Mouse (Mus musculus) liver, embryonic 14.5 days (tissue): ENCODE data around the gene Kcnj11.

ENCODE experiments used
- CTCF ChIP-seq: IDR thresholded peaks from 2 replicates; pipeline ENCODE4 v1.5.1; 2016; ENCODE audit warnings: antibody characterized with exemption, low read depth, control low read depth
- EP300 ChIP-seq: IDR thresholded peaks from 2 replicates; pipeline ENCODE4 v1.6.1; 2016; ENCODE audit warnings: antibody characterized with exemption, low read depth

DNA sequence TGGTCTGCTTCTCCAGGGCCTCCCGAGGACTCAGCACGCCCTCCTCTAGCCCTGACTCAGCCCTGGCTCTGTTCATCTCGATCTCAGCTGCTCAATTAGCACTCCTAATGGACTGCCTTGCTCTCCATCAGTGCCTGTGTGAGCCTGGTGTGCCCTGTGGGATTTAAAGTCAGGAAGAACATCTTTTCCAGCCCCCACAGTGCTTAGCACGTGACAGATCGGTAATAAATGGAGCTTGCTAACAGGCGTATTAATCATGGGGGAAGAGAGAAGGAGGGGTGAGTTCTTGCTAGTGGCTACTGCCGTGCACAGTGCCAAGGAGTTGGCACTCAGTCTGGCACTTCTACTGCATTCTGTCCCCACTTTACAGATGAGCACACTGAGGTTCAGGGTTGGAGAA lies 27.6 kb upstream of the Kcnj11 start:
- TF ChIP-seq CTCF = no peak
- no peak for TF ChIP-seq EP300
